Mouse (Mus musculus): ENCODE results near the gene B3gnt9. TPM values are rescaled to one million over a fixed set of nuclear protein-coding genes. Genes with fewer than 3 reads are reported as not detected.

Gene B3gnt9
- polyA plus RNA-seq, 1 experiment from 2014 or later: 17.4 TPM

DNA sequence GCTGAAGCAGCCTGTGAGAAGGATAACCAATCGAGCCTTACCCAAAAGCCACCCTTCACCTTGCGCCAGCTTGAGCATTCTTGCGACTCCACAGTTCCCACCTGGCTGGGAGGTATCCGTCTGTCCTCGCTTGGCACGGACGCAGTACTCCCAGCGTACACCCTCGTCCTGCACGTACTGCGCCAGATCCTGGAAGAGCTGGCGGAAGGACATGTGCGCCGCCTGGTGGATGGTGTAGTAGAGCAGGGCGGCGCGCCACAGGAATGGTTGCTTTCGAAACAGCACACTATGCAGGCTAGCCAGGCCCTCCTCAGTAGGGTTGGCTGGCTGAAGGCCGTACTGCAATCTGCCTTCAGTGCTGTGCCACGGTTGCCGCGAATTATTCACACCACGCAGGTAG lies 28.1 kb upstream of the B3gnt9 start:
- Histone ChIP-seq H3K4me3 (ENCODE audit: low read depth, low read length) (no peak overlapping the region), H3K4me2 (no peak overlapping the region), H3K27ac (ENCODE audit: low read depth) (no peak overlapping the region), H3K36me3 (ENCODE audit: insufficient read depth) (peaks cover 13% of the 10 kb centered on the region; the same call in 1 of the 2 replicates), H3K27me3 (ENCODE audit: insufficient read depth, low read length) (peaks cover 23% of the 10 kb centered on the region), H3K9ac (no peak overlapping the region), H3K4me1 (ENCODE audit: insufficient read depth) (peaks cover 3% of the 10 kb centered on the region), H3K9me3 (ENCODE audit: low read depth, low read length) (no peaks in the 10 kb centered on the region)
- TF ChIP-seq CTCF (IDR thresholded peaks at IDR 0.05; ENCODE audit: low read depth): peak; percentile 92
- WGBS: 32% methylated on average over 23 of the region's 23 CpGs
- ATAC-seq (ENCODE audit: insufficient read depth) (peak; percentile 29), DNase-seq (peak; percentile 81)

- H3K27ac ChIP-seq (ENCODE audit: low read depth): no peak overlapping the region
- peaks cover 3% of the 10 kb centered on the region; the same call in 1 of the 2 replicates for H3K4me1 ChIP-seq (ENCODE audit: insufficient read depth)
- no peaks in the 10 kb centered on the region for H3K9me3 ChIP-seq (ENCODE audit: low read depth, low read length)
- peaks cover 13% of the 10 kb centered on the region; the same call in 1 of the 2 replicates for H3K36me3 ChIP-seq (ENCODE audit: insufficient read depth)
- ATAC-seq (ENCODE audit: insufficient read depth): no peak
- peaks cover 32% of the 10 kb centered on the region for H3K27me3 ChIP-seq (ENCODE audit: insufficient read depth, low read length)
- H3K4me3 ChIP-seq (ENCODE audit: low read depth, low read length): no peak overlapping the region
- H3K9ac ChIP-seq: no peak overlapping the region
- 77% methylated on average over 4 of the region's 4 CpGs for WGBS
- no peak for TF ChIP-seq CTCF (IDR thresholded peaks at IDR 0.05; ENCODE audit: low read depth)
- H3K4me2 ChIP-seq: no peak overlapping the region
- no peak for DNase-seq
These were observed 27.3 kb upstream of the B3gnt9 start for GRCm38 (mm10) chr8:105282239-105282638.

GRCm38 (mm10) chr8:105281821-105282220 lies 26.9 kb upstream of the B3gnt9 start:
- no peak overlapping the region for H3K4me2 ChIP-seq
- no peak for TF ChIP-seq CTCF (IDR thresholded peaks at IDR 0.05; ENCODE audit: low read depth)
- peak; percentile 83 for DNase-seq
- H3K36me3 ChIP-seq (ENCODE audit: insufficient read depth): peaks cover 13% of the 10 kb centered on the region; the same call in 1 of the 2 replicates
- H3K9me3 ChIP-seq (ENCODE audit: low read depth, low read length): no peaks in the 10 kb centered on the region
- 51% methylated on average over 12 of the region's 12 CpGs for WGBS
- ATAC-seq (ENCODE audit: insufficient read depth): peak; percentile 25; the same call in 1 of the 2 replicates
- peaks cover 36% of the 10 kb centered on the region for H3K27me3 ChIP-seq (ENCODE audit: insufficient read depth, low read length)
- H3K4me1 ChIP-seq (ENCODE audit: insufficient read depth): peaks cover 3% of the 10 kb centered on the region; the same call in 1 of the 2 replicates
- H3K27ac ChIP-seq (ENCODE audit: low read depth): no peak overlapping the region
- H3K4me3 ChIP-seq (ENCODE audit: low read depth, low read length): no peak overlapping the region
- no peak overlapping the region for H3K9ac ChIP-seq

GRCm38 (mm10) chr8:105280567-105280966 lies 25.6 kb upstream of the B3gnt9 start:
- no peak for TF ChIP-seq CTCF (IDR thresholded peaks at IDR 0.05; ENCODE audit: low read depth)
- peaks cover 13% of the 10 kb centered on the region; the same call in 1 of the 2 replicates for H3K36me3 ChIP-seq (ENCODE audit: insufficient read depth)
- H3K27me3 ChIP-seq (ENCODE audit: insufficient read depth, low read length): peaks cover 49% of the 10 kb centered on the region
- H3K4me2 ChIP-seq: no peak overlapping the region
- H3K9ac ChIP-seq: no peak overlapping the region
- H3K4me1 ChIP-seq (ENCODE audit: insufficient read depth): peaks cover 3% of the 10 kb centered on the region; the same call in 1 of the 2 replicates
- H3K27ac ChIP-seq (ENCODE audit: low read depth): no peak overlapping the region
- H3K4me3 ChIP-seq (ENCODE audit: low read depth, low read length): no peak overlapping the region
- ATAC-seq (ENCODE audit: insufficient read depth) (no peak), DNase-seq (no peak)
- H3K9me3 ChIP-seq (ENCODE audit: low read depth, low read length): no peaks in the 10 kb centered on the region
- 72% methylated on average over 3 of the region's 3 CpGs for WGBS

- H3K27ac ChIP-seq (ENCODE audit: low read depth): no peak overlapping the region
- peaks cover 13% of the 10 kb centered on the region; the same call in 1 of the 2 replicates for H3K36me3 ChIP-seq (ENCODE audit: insufficient read depth)
- TF ChIP-seq CTCF (IDR thresholded peaks at IDR 0.05; ENCODE audit: low read depth): peak; percentile 45; the same call in 1 of the 2 replicates
- peaks cover 65% of the 10 kb centered on the region for H3K27me3 ChIP-seq (ENCODE audit: insufficient read depth, low read length)
- peaks cover 3% of the 10 kb centered on the region; the same call in 1 of the 2 replicates for H3K4me1 ChIP-seq (ENCODE audit: insufficient read depth)
- WGBS: 6% methylated on average over 28 of the region's 28 CpGs
- H3K4me2 ChIP-seq: peak overlapping the region; percentile 47
- H3K4me3 ChIP-seq (ENCODE audit: low read depth, low read length): peak overlapping the region; percentile 23; the same call in 1 of the 2 replicates
- no peaks in the 10 kb centered on the region for H3K9me3 ChIP-seq (ENCODE audit: low read depth, low read length)
- DNase-seq: peak; percentile 71
- ATAC-seq (ENCODE audit: insufficient read depth): peak; percentile 50
- H3K9ac ChIP-seq: no peak overlapping the region
These were observed 24.0 kb upstream of the B3gnt9 start for GRCm38 (mm10) chr8:105278911-105279334.

DNA sequence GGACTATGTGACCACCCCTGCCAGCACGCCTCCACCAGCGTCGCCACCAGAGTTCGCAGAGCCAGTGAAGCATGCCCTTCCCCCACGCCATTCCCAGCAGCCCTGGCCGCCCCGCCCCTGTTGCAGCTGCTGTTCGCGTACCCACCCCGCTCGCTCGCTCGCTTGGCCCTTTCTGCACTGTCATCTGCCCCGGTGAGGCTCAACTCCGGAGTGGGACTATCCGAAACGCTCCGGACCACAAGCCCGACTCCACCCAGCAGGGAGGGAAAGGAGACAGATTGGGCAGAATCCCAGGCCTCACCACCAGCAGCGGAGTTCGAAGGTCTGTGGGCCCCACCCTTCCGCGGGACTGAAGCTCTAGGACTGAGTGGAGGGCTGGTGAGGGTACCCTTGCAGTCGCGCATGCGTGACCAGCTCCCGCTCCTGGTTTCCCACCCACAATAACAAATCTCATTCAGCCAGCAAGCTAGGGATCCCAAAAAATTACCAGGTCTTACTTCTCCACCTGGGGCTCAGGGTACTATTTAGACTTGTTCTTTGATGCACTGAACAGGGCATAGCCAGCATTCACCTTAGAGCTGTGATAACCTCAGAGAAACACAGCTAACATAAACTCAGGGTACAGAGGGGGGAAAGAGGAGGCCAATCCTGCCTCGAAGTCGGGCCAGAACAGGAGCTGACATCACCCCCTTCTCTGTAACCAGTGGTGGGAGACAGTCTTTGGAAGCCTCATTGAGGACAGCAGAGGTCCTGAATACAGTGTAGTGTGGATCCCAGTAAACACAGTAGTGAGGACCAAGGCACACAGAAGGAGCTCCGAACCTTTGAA lies 21.6 kb upstream of the B3gnt9 start:
- Histone ChIP-seq H3K4me2 (peak overlapping the region; percentile 77), H3K27me3 (ENCODE audit: insufficient read depth, low read length) (peaks cover 80% of the 10 kb centered on the region), H3K36me3 (ENCODE audit: insufficient read depth) (peaks cover 5% of the 10 kb centered on the region; the same call in 1 of the 2 replicates), H3K4me1 (ENCODE audit: insufficient read depth) (peaks cover 3% of the 10 kb centered on the region; the same call in 1 of the 2 replicates), H3K4me3 (ENCODE audit: low read depth, low read length) (peak overlapping the region; percentile 39), H3K9ac (peak overlapping the region; percentile 28; the same call in 1 of the 2 replicates), H3K9me3 (ENCODE audit: low read depth, low read length) (no peaks in the 10 kb centered on the region), H3K27ac (ENCODE audit: low read depth) (no peak overlapping the region)
- peak; percentile 54 for ATAC-seq (ENCODE audit: insufficient read depth)
- peak; percentile 66 for DNase-seq
- 3% methylated on average over 30 of the region's 30 CpGs for WGBS
- TF ChIP-seq CTCF (IDR thresholded peaks at IDR 0.05; ENCODE audit: low read depth): no peak

DNA sequence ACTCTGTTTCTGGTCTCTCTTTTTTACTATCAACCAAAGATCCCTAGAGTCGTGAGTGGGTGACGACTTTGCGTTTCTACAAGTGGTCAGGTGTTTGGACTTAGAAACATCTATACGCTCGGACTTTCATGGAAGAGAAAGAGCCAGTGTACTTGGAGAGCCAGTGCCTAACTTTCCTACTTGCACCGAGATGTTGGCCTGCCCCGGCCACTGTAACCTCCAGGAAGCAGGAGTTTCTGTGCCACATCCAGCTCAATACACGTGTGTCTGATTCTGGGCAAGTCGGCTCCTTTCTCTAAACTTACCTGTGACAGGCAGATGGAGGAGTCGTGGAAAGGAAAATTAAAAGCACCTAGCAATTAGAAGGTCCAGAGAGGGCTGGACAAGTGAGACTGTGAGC lies 20.9 kb upstream of the B3gnt9 start, which contains the start of gene Nol3:
Nol3 (plus strand) TSS at position 301 of the 400 bp plus-strand sequence.
- peak within 1 kb of the TSS; percentile 77 for H3K4me2 ChIP-seq
- no peaks in the 10 kb centered on the region for H3K9me3 ChIP-seq (ENCODE audit: low read depth, low read length)
- H3K4me3 ChIP-seq (ENCODE audit: low read depth, low read length): peak within 1 kb of the TSS; percentile 39
- H3K4me1 ChIP-seq (ENCODE audit: insufficient read depth): peaks cover 4% of the 10 kb centered on the region
- peak within 1 kb of the TSS; percentile 28; the same call in 1 of the 2 replicates for H3K9ac ChIP-seq
- no peak for TF ChIP-seq CTCF (IDR thresholded peaks at IDR 0.05; ENCODE audit: low read depth)
- H3K27ac ChIP-seq (ENCODE audit: low read depth): no peak within 1 kb of the TSS
- H3K36me3 ChIP-seq (ENCODE audit: insufficient read depth): 0 out of 2 replicates have a peak, but pooled peaks cover 2% of the 10 kb centered on the region
- 6% methylated on average over 10 of the region's 10 CpGs for WGBS
- peaks cover 86% of the 10 kb centered on the region for H3K27me3 ChIP-seq (ENCODE audit: insufficient read depth, low read length)
- no peak for ATAC-seq (ENCODE audit: insufficient read depth)
- DNase-seq: no peak
